Mouse (Mus musculus): ENCODE data around the gene Rrm2. TPM values are rescaled to one million over a fixed set of nuclear protein-coding genes. Genes with fewer than 3 reads are reported as not detected.
"Not testable (repeated sequence)": the region's sequence is repeated elsewhere in the genome, so short reads cannot be mapped to it uniquely, and the experiment has no call there.

Rrm2 gene
- total RNA-seq, 2 experiments from 2014 or later, result 3.7 to 4.2 TPM

DNA sequence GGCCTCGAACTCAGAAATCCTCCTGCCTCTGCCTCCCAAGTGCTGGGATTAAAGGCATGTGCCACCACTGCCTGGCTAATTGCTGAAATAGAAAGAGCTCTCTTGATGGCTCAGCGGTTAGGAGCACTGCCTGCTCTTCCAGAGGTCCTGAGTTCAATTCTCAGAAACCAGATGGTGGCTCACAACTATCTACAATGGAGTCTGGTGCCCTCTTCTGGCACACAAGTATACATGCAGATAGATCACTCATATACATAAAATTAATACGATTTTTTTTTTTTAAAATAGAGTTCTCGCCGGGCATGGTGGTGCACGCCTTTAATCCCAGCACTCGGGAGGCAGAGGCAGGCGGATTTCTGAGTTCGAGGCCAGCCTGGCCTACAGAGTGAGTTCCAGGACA, 6.4 kb upstream of the Rrm2 start:
- DNase-seq; intact Hi-C loops (cut with DNase I): not testable (repeated sequence)

DNA sequence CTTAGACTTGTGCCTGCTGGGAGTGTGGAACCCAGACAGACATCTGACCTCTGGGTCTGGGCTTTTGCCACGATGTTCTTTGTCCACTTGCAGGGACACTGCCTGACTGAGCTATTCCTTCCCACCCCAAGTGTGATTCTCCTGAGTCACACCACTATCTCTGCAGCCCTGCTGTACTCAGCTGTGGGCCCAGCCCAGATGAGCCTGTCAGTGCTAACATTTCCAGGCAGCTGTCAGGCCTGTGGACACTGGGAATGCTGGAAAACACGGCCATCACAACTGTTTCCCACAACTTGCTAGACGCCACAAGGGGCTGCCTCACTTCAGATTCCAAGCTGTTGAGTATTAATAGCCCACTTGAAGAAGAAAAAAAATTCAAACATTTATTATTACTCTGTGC, 5.0 kb upstream of the Rrm2 start:
- DNase-seq, result no peak
- intact Hi-C loops (cut with DNase I), result no loop called here

DNA sequence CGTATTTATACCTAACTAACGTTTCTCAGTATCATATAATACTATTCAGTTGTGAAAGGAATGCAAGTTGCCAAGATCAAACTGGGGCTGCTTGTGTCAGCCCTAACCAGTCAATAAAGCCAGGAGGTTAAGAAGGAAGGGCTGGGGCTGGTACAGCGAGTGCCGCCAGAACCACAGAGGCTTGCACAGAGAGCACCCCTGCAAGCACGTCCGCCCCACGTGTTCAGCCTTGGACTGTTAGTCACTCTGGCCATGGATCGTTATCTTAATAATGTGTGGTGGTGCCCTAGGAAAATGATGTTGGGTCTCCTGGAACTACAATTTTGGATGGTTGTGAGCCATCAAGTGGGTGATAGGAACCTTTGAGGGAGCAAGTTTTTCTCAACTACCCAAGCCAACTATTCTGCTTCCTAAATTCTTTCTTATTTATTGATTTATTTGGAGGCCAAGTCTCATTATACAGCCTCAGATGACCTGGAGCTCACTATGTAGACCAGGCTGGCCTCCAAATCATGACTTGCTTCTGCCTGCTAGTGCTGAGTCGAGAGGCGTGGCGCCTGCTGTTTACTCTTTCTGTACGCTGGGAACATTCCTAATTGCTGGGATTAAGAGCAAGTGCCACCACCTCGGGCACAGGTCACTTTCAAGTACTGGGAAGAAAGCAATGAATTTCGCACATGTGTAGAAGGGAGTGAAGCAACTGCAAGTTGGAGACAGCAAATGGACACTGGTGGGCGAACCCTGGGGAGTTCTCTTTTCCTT, 2.4 kb upstream of the Rrm2 start:
- intact Hi-C loops (cut with DNase I), result no loop called here
- no peak for DNase-seq

DNA sequence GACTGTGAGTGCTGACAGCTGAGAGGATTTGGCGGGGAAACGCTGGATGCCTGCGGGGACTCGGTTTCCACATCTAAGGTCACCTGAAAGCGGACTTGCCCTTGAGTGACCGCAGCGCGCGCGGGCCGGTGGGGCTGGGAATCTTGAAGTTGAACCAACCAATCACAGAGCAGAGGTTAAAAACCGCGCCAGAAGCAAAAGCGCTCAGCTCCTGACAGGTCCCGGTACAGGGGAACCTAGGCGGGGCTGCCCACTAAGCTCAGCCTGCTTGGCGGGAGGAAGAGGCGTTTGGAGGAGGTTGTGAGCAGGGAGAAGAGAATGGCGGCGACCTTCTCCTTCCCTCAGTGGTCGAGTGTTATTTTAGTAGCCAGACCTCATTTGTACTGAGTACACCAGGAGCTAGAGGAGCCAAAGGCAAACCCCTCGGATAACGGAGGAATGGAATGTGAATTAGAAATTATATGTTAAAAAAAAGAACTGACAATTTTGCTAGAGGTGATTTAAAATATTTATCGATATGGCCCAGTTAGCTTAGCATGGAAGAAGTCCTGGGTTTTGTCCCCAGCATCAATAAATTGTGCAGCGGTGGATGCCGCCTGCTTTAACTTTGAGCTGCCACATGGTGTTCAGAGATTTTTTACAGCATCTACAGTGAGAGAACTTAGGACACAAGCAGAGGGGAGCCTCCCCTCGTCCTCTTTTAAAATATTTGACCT, 1.1 kb upstream of the Rrm2 start:
- intact Hi-C loops (cut with DNase I), result no loop called here
- DNase-seq, result no peak

DNA sequence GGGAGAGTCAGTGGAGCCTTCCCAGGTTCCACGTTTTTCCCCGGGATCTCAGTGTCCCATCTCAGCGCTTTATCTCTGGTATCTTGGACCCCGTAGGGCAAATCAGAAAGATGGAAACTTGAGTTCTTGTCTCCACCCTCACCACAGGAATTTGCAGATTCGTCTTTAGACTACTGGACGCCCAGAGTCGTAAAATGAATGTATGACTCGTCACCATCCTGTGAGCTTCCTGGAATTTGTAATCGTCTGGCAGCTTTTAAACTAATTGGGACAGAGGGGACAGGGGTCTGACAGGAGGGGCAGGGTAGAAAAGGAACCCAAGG, 600 bp upstream of the Rrm2 start:
- intact Hi-C loops (cut with DNase I), result no loop called here
- no peak for DNase-seq

DNA sequence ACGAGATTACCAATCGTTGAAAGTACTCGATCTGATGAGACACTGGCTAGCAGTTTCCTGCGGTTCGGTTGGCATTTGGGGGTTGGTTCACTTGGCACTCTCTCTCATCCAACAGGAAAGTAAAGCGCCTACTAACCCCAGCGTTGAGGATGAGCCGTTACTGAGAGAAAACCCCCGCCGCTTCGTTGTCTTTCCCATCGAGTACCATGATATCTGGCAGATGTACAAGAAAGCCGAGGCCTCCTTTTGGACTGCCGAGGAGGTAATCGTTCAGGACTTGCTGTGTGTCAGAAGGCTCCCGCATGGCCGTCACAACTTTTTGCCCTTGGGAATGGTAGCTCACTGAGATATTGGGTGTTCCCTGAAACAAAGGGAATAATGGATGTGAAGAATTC, 780 bp downstream of the Rrm2 start:
- intact Hi-C loops (cut with DNase I), result loop anchor here (2.0 kb wide), 1 partner anchor 240 kb away; no protein-coding TSS in a partner anchor
- DNase-seq, result peak in 1 of 2 experiments; percentile 19

DNA sequence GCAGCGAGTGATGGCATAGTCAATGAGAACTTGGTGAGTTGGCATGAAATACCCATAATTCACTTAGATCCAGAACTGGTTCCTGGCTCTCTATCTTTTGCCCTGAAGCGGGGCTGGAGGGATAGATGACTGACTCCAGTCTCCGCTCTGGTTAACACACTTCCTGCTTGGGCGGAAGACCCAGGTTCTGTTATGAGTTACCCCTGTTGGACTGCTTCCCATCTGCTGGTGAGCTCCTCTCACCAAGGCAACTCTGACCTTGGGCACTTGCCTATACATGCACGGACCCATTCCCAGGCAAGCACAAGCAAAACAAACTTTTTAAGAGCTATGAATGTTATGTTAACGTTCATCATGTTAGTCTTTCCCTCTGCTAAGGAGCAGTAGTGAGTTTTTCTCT, 1.4 kb downstream of the Rrm2 start:
- intact Hi-C loops (cut with DNase I), result loop anchor here (2.0 kb wide), 1 partner anchor 239 kb away; no protein-coding TSS in a partner anchor
- no peak for DNase-seq

DNA sequence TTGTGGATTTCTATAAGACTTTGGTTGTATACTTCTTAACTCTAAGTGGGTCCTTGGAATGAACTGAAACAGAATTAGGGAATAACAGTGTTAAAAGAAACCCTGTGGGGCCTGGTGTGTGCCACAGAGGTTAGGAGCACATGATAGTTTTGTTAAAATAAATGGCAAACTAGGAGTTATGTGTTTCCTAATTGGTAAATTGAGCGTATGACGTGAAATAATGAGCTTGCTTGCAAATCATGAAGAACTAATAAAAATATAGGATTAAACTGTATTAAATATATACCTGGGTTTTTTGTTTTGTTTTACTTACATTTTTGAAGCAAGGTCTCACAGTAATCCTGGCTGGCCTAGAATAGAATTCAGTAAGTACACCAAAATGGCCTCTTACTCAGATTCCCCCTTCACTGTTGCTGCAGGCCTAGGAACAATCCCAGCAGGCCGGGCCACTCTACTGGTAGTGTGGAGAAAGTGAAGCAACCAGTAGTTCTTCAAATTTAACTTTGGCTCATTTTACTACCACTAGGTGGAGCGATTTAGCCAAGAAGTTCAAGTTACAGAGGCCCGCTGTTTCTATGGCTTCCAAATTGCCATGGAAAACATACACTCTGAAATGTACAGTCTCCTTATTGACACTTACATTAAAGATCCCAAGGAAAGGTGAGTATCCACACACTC, 1.9 kb downstream of the Rrm2 start:
- DNase-seq, result peak; percentile 46 to 49
- intact Hi-C loops (cut with DNase I), result loop anchor here (1.0 to 2.0 kb wide), 2 partner anchors 239 to 242 kb away; no protein-coding TSS in a partner anchor

DNA sequence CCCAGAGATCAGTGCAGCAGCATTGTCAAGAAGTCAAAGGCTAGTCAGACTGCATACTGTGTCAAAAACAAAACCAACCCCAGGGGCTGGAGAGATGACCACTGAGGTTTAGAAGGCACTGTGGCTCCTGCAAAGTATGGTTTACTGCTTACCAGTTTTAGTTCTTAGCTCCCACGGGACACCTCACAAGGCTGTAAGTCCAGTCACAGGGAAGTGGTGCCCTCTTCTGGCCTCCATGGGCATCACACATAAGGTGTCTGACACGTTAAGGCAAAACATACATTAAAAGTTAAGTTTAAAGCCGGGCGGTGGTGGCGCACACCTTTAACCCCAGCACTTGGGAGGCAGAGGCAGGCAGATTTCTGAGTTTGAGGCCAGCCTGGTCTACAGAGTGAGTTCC, 2.6 kb downstream of the Rrm2 start:
- peak in 1 of 2 experiments; percentile 34 for DNase-seq
- intact Hi-C loops (cut with DNase I), result loop anchor here (1.0 kb wide), 1 partner anchor 242 kb away; no protein-coding TSS in a partner anchor

DNA sequence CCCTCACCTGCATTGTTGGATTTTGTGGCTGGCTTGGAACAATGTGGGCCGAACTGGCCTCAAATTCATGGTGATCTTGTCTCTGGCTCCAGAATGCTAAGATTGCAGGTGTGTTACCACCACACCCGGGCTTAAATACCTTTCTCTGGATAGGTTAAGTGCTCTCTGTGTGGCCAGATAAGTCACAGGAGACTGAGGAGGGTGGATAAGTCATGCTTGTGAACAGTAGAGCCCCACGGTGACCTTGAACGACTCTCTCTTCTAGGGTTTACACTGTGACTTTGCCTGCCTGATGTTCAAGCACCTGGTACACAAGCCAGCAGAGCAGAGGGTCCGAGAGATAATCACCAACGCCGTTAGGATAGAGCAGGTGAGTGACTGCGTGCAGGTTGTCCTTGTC, 4.4 kb downstream of the Rrm2 start:
- DNase-seq, result no peak
- intact Hi-C loops (cut with DNase I), result no loop called here

DNA sequence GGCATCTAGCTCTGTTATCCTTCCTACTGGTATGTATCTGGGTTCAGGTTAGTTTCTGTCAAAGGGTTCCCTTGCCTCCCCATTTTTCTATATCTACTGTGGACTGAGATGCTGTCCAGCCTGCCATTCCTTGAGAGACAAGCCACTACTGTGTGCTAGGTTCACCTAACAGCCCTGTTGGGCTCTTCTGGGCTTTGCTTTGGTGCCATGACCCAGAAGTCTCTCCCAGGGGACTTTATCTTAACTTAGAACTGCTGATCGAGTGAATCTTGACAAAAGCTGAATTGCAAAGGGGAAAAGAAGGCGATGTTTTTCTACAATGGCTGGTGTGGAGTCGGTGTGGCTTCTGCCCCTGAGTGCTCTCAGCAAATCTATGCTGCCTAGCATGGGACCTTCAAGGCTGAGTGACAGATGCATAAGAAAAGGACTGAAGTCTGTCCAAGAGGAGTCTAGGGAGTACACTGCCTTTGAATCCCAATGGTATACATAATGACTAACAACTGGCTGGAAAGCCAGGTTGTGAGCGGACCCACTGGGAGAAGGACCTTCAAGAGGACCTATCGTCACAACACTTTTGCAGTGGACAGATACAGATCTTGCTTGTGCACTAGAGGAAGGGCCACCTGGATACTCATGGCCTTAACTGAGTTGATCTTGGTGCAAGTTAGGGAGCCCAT, 6.7 kb downstream of the Rrm2 start:
- intact Hi-C loops (cut with DNase I), result loop anchor here (1.0 to 5.0 kb wide), 2 partner anchors 32 to 118 kb away; partner anchors contain the start of gene Mboat2
- no peak for DNase-seq

DNA sequence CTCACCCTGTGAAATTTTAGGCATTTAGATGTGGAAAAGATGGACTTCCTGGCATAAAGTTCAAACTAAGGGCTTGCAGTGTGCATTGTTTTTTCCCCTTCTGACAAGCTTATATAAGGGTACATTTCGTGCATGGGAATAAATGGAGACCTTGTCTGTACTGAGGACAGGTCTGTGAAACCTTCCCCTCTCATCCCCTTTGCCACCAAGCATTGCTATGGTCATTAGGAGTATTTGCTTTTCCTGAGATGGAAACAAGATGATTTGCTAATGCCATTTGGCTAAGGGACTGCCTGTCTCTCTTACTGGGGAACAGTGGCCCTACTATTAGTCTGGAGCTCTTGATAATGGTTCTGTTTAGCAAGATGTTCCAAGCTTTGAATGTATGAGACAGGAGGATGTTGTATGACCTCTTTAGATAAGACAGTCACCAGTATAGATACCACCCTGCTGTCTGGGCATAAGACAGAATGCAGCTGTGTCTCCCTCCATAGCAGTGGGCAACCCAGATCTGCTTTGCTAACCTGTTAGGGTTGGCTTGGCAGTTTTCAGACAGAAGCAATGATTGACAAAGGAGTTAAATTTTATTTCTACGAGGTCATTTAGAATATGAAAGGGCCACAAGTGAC, 7.3 kb downstream of the Rrm2 start:
- DNase-seq, result no peak
- intact Hi-C loops (cut with DNase I), result loop anchor here (5.0 kb wide), 1 partner anchor 117 kb away; the partner anchor contains the start of gene Mboat2

DNA sequence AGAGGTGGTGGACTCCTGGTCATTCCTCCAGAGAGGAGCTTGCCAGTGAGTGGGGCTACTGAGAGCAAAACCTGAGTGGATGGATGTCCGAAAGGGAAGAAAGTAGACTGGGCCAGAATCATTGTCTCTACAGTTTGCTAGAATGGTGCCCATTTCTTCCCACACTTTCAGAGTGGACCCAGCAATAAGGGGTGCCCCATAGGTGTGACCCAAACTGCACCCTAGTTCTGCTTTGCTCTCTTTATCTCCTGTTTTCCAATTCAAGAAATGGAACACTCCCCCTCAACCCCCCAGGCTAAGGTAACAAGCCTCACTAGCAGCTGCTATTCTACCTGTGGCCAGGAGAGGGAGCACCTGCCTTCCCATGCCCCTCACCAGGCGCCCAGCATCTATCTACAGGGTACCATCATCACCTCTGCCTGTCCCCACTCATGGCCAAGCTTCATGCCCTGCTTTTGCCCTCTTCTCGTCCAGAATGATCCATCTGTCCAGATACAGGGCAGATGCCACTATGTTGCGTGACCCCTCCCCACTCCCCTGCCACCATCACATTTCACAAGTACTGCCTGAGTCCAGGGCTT, 8.8 kb downstream of the Rrm2 start:
- DNase-seq, result peak; percentile 50 to 57
- intact Hi-C loops (cut with DNase I), result loop anchor here (1.0 to 5.0 kb wide), 4 partner anchors 26 to 235 kb away; partner anchors contain the start of gene Mboat2

DNA sequence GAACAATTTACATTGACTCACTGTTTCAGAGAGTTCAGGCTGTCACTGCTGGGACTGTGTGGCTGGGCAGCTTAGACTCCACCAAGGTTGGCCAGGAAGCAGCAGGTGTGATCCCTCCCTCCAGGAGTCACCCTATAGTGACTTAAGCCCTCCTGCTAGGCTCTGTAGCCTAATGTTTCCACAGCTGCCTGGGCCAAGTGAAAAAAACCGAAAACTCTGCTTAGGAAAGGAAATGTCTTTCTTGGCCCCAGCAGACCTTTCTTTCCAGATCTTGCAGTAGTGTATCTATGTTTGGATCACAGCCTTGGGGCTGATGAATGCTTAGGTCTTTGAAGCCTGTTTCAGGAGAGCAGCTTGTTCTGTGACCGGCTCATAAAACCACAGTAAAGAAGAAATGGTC, 15.4 kb downstream of the Rrm2 start:
- no peak for DNase-seq
- intact Hi-C loops (cut with DNase I), result no loop called here

DNA sequence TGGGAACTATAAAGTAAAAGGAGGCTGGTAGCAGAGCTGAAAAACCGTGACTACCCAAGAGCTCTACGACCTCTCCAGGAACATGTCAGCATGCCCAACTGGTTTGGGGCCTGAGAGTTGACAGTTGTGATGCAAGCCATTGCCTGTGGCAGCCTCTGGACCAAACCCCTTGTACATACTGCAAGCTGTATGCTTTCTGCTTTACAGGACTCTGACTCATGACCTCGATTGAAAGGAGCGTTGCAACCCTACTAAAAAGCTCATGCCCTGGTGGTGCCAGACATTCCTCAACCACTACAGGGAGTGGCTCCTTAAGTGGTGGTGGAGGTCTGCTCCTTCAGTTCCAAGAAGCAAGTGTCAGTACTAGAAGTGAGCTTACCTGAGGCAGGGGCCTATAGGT, 15.8 kb downstream of the Rrm2 start:
- DNase-seq, result no peak
- intact Hi-C loops (cut with DNase I), result no loop called here

DNA sequence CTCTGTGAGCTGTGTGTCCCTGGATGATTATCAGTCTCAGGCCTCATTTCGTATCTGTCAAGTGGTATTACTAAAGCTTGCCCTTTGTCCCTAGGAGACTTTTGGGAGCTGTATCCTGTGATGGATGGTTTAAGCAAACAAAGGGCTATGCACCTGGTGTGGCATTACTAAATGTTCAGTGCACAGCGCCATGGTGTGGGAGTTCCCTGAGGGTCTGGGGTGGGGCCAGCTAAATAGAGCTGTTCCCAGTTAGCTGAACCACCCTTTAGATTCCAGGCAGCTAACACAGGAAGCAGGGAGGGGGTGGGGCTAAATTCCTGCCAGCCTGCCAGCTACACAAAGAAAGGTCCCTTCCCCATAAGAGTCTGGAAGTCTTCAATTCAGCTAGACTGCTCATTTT, 16.3 kb downstream of the Rrm2 start:
- intact Hi-C loops (cut with DNase I), result no loop called here

DNA sequence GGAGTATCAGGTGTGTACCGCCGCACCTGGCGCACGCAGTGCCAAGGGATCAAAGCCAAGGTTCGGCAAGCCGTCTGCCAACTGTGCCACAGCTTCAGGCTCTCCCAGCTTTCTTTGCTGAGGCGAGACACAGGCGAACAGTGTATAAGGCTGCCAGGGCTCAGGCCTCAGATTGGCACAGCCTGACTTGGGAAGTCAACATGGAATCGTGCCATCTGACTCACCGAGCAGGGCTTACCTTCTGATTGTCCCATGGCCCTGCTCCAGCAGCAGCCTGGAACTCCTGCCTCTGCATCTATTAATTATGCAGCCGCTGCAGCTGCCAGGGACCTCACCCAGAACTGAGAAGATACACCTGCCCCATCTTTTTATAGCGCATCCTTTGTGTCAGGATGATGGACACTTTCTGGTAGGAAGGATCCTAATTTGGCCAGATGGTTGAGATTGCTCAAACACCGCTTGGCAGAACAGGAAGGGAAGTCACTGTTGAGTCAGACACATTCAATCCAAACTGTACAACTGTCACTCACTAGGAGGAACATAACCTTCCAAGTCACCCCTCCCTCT, 26.9 kb downstream of the Rrm2 start:
- DNase-seq, result no peak
- intact Hi-C loops (cut with DNase I), result no loop called here

More for the DNA sequence above, 16.3 kb downstream of the Rrm2 start:
- DNase-seq, result no peak

DNA sequence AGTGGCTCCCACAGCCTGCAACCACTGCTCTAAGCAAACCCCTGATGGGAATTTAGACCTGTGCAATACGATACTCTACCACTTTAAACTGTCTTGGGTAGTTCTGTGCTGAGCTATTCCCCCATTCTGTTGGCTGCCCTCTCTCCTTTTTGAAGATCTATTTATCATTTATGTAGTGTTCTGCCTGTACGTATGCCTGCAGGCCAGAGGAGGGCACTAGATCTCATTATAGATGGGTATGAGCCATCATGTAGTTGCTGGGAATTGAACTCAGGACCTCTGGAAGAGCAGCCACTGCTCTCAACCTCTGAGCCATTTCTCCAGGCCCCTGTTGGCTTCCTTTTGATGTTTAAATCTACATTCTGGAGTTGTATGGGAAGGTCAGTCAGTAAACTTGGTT, 28.9 kb downstream of the Rrm2 start:
- intact Hi-C loops (cut with DNase I), result no loop called here
- DNase-seq, result no peak

DNA sequence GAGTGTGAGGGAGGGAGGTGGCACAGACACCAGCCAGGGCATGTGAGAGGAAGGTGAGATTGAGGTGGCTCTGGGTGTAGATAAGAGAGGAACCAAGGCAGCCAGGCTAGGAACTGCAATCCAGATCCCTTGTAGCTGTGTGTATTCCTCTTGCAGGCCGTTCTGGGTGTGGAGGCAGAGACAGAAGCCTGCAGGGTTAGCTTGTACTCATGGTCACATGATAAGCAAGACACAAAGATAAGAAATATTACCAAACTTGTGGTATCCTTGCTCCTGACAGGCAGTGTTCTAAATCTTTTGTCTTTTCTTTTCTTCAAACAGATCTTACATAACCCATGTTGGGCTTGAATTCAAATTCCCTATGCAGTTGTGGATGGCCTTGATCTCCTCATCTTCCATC, 31.9 kb downstream of the Rrm2 start:
- intact Hi-C loops (cut with DNase I), result no loop called here

DNA sequence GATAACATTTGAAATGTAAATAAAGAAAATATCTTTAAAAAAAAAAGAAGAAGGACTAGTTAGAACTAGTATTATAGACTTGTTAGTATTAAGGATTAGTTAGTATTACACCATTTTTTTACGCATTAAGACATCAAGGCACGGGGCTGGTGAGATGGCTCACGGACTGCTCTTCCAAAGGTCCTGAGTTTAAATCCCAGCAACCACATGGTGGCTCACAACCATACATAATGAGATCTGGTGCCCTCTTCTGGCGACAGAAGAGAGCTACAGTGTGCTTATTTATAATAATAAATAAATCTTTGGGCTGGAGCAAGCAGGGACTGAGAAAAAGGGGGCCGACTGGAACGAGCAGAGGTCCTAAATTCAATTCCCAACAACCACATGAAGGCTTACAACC, 33.5 kb downstream of the Rrm2 start:
- DNase-seq; intact Hi-C loops (cut with DNase I): not testable (repeated sequence)

More for the DNA sequence above, 31.9 kb downstream of the Rrm2 start:
- DNase-seq, result no peak

All from heart, postnatal 36 days (tissue).